Comparison of ENCODE assay signal across 8 mouse cellular contexts in genomic region chr3:107630682-107631522, GRCm38 (mm10). TPM values are rescaled to one million over a fixed set of nuclear protein-coding genes. Genes with fewer than 3 reads are reported as not detected.
DNase-seq lines count a peak whose midpoint lies in the region; ATAC-seq lines count a peak whose summit lies in the region.

Gene Gm10961 (plus strand): TSS chr3:107631322.

- H3K27ac ChIP-seq in limb, embryonic 12.5 days: peak within 1 kb of the TSS; percentile 92
- peak within 1 kb of the TSS; percentile 99 for H3K27ac ChIP-seq in midbrain, embryonic 13.5 days

- H3K4me3 ChIP-seq in limb, embryonic 12.5 days (replicated peaks): peak within 1 kb of the TSS; percentile 98
- H3K4me3 ChIP-seq in midbrain, embryonic 13.5 days (replicated peaks): peak within 1 kb of the TSS; percentile 97

- peak within 1 kb of the TSS; percentile 95 for H3K9ac ChIP-seq in limb, embryonic 12.5 days (replicated peaks)
- peak within 1 kb of the TSS; percentile 100 for H3K9ac ChIP-seq in midbrain, embryonic 13.5 days (replicated peaks)

- H3K9me3 ChIP-seq in limb, embryonic 12.5 days: no peaks in the 10 kb centered on the region
- H3K9me3 ChIP-seq in midbrain, embryonic 13.5 days: no peaks in the 10 kb centered on the region

- H3K36me3 ChIP-seq in limb, embryonic 12.5 days: peaks cover 35% of the 10 kb centered on the region
- peaks cover 30% of the 10 kb centered on the region for H3K36me3 ChIP-seq in midbrain, embryonic 13.5 days

- H3K4me2 ChIP-seq in limb, embryonic 12.5 days: peak within 1 kb of the TSS; percentile 79
- peak within 1 kb of the TSS; percentile 68 for H3K4me2 ChIP-seq in midbrain, embryonic 13.5 days (replicated peaks)

- ATAC-seq in limb, embryonic 12.5 days (ENCODE audit: insufficient number of reproducible peaks, insufficient read depth, low FRiP score, low TSS enrichment, low read depth): peak; percentile 63
- ATAC-seq in midbrain, embryonic 13.5 days: peak; percentile 85

- H3K4me1 ChIP-seq in limb, embryonic 12.5 days (replicated peaks): peaks cover 6% of the 10 kb centered on the region; the same call in 1 of the 2 replicates
- peaks cover 24% of the 10 kb centered on the region for H3K4me1 ChIP-seq in midbrain, embryonic 13.5 days (replicated peaks)

- peak; percentile 17 to 56 for DNase-seq in urinary bladder, postnatal 4 days (ENCODE audit: low spot score in 2 of 2)
- DNase-seq in urinary bladder, adult 18-20 months (ENCODE audit: low spot score in 2 of 2): no peak
- DNase-seq in c-Kit-positive CD71-positive TER-119-positive erythroid progenitor cells, embryonic 14.5 days (ENCODE audit: low spot score): peak; percentile 20
- DNase-seq in frontal cortex, postnatal 14 days (ENCODE audit: low spot score in 2 of 2): peak; percentile 25 to 31
- peak; percentile 70 for DNase-seq in kidney, adult 18-20 months
- DNase-seq in thymus, postnatal 10 days (ENCODE audit: low spot score in 2 of 2): no peak

- WGBS in limb, embryonic 12.5 days: 1% methylated on average over 48 of the region's 48 CpGs
- WGBS in midbrain, embryonic 13.5 days: under 1% methylated on average over 48 of the region's 48 CpGs

- H3K27me3 ChIP-seq in limb, embryonic 12.5 days: no peaks in the 10 kb centered on the region
- no peaks in the 10 kb centered on the region for H3K27me3 ChIP-seq in midbrain, embryonic 13.5 days

RNA-seq across cellular contexts. Expression of gene Gm10961, which starts in this region (rescaled TPM):
- polyA plus RNA-seq in limb, embryonic 12.5 days (2016; fragmentation: Nextera tagmentation; extraction: Ambion mirVana): not detected in 2 replicates
- polyA plus RNA-seq in midbrain, embryonic 13.5 days (2015; fragmentation: Nextera tagmentation; extraction: Ambion mirVana): not detected in 2 replicates

Comparison
In these comparisons a context has a peak if more than half of its experiments do, and no peak if none do; other contexts are left out.
1. DNase-seq: peak in urinary bladder, postnatal 4 days (2 of 2), c-Kit-positive CD71-positive TER-119-positive erythroid progenitor cells, embryonic 14.5 days (single experiment), frontal cortex, postnatal 14 days (2 of 2) and kidney, adult 18-20 months (single experiment); none in urinary bladder, adult 18-20 months (0 of 2) and thymus, postnatal 10 days (0 of 2).
2. Peak in ATAC-seq, H3K4me3 ChIP-seq, H3K27ac ChIP-seq, H3K9ac ChIP-seq and H3K4me2 ChIP-seq in limb, embryonic 12.5 days; RNA of the gene not detected or under 1 TPM.
3. Peak in ATAC-seq, H3K4me3 ChIP-seq, H3K27ac ChIP-seq, H3K9ac ChIP-seq and H3K4me2 ChIP-seq in midbrain, embryonic 13.5 days; RNA of the gene not detected or under 1 TPM.